Mouse (Mus musculus): ENCODE measurements around the gene Cgrrf1. TPM values are rescaled to one million over a fixed set of nuclear protein-coding genes. Genes with fewer than 3 reads are reported as not detected.

The Cgrrf1 gene
- total RNA-seq (2023) = 10 to 100 TPM; 24.8 to 33.2 TPM

GRCm38 (mm10) chr14:46831837-46832333, at the start of gene Cgrrf1:
Gene Cgrrf1 (plus strand): TSS chr14:46832125.

DNA sequence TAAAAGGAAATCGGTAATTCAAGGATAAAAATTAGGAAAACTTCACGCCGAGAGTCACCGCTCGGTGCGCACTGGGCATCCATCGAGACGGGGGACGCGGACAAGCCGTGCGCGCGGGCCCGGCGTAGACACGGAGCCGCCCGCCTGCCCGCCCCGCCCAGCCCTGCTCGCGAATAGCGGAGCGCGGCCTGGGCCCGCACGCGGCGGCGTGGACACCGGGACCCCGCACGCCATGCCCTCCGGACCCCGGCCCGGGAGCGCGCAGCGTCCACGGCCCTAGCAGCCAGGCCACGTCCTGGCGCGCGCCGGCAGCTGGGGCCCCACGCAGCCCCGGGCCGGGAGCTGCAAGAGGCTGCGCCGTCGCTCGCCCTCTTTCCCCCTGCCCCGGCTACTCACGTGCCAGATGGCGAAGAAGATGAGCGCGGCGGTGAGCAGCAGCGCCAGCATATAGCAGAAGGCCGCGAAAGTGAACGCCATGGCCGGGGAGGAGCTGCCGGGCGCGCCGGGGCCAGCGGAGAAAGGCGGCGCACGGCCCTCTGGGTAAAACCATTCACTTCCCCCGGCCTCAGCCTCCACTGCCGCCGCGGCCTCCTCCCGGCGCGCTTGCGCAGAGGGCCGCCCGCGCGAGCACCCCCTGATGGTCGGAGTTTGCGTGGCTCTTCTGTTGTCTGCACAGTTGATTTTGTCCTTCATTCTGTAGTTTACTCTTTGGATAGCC, 44.0 kb upstream of the Cgrrf1 start, which contains the start of gene Cnih1:
Gene Cnih1 (minus strand): TSS at position 625 of the 718 bp plus-strand sequence.

GRCm38 (mm10) chr14:46821873-46822716, 9.8 kb upstream of the Cgrrf1 start, which contains the start of gene Gmfb:
Gene Gmfb (minus strand): TSS chr14:46822242.

DNA sequence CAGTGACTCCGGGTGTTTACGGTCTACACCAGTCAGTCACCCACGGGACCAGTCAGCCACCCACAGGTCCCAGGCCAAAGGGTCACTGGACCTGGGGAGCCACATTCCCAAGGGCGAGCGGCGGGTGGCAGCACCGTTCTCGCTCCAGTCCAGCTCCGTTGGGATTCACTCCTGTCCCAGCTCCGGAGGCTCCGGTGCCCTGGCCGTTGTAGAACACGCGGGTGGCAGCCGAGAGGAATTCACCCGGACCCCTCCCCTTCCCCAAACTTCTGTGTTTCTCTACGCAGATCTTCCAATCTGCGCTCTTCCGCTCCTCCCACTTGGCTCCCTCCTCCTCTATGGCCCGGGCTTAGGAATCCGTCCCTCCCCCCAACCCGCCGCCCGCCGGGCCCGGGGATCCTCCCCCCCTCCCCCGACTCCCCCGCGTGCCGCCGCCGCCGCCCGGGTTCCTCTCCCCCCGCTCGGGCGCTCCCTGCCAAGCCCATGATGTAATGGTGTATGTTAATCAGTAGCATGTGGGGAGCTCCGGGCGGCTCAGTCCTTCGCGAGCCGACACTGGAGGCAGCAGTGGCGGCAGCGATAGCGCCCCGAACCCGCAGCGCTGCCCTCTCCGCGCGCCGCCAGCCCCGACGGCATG, 50.6 kb downstream of the Cgrrf1 start, which contains the start of gene Samd4:
Gene Samd4 (plus strand): TSS at position 424 of the 637 bp plus-strand sequence.

Other genes with a start within 250 kb of the Cgrrf1 start
- 1 to 10 TPM; 2.7 to 8.0 TPM for gene Cdkn3, start 71.6 kb upstream of the Cgrrf1 start, total RNA-seq (2023)
- 10 to 100 TPM; 26.0 to 28.4 TPM for gene Cnih1, start 43.7 kb upstream of the Cgrrf1 start, total RNA-seq (2023)
- 10 to 100 TPM; 92.8 to 94.9 TPM for gene Gmfb, start 9.9 kb upstream of the Cgrrf1 start, total RNA-seq (2023)
- gene Samd4, start 50.7 kb downstream of the Cgrrf1 start, total RNA-seq (2023) = 1 to 10 TPM; 7.2 to 7.7 TPM